8 mouse cellular contexts compared by ENCODE assay signal in genomic region chr8:122474951-122475560, GRCm38 (mm10). TPM values are rescaled to one million over a fixed set of nuclear protein-coding genes. Genes with fewer than 3 reads are reported as not detected.
DNase-seq lines count a peak whose midpoint lies in the region; ATAC-seq and TF ChIP-seq lines count a peak whose summit lies in the region.

No protein-coding gene starts in this region.

- DNase-seq in 416B (ENCODE audit: low read depth) (peak; percentile 64), CH12.LX (ENCODE audit: extremely low read depth) (peak; percentile 21)
- peak; percentile 43 to 57 for DNase-seq in cerebellum, adult 2 months
- peak; percentile 41 for DNase-seq in gastrocnemius, postnatal 10 days
- peak in 1 of 3 experiments; percentile 34 for DNase-seq in liver, embryonic 14.5 days (ENCODE audit: low read depth in 3 of 3, low spot score in 3 of 3)
- DNase-seq in layer of hippocampus, adult 11-12 months (ENCODE audit: low spot score): no peak

- peak overlapping the region; percentile 75 to 99 (median 94) for H3K4me3 ChIP-seq in CH12.LX (replicated peaks in 1 of 3; ENCODE audit: low read depth in 2 of 3, low read length in 2 of 3, poor library complexity in 1 of 3)
- H3K4me3 ChIP-seq in cerebellum, adult 2 months (replicated peaks; ENCODE audit: insufficient read depth, low read depth, low read length): peak overlapping the region; percentile 82
- H3K4me3 ChIP-seq in intestine, postnatal 0 days (ENCODE audit: low read depth, low read length): peak overlapping the region; percentile 84
- H3K4me3 ChIP-seq in liver, embryonic 14.5 days (ENCODE audit: insufficient read depth in 1 of 2, low read depth in 2 of 2, low read length in 2 of 2): peak overlapping the region; percentile 88 to 94
- peak overlapping the region; percentile 98 for H3K4me3 ChIP-seq in neural tube, embryonic 12.5 days

- ATAC-seq in intestine, postnatal 0 days: peak; percentile 19; the same call in 1 of the 2 replicates
- ATAC-seq in liver, embryonic 14.5 days (ENCODE audit: insufficient read depth): peak; percentile 42
- no peak; the same call in 1 of the 2 replicates for ATAC-seq in neural tube, embryonic 12.5 days (ENCODE audit: low FRiP score, low read depth)

- no peaks in the 10 kb centered on the region for H3K27me3 ChIP-seq in CH12.LX (replicated peaks)
- H3K27me3 ChIP-seq in cerebellum, adult 2 months (ENCODE audit: control insufficient read depth, insufficient read depth, low read length): no peaks in the 10 kb centered on the region
- H3K27me3 ChIP-seq in intestine, postnatal 0 days (replicated peaks; ENCODE audit: control insufficient read depth, insufficient read depth, low read length): no peaks in the 10 kb centered on the region
- H3K27me3 ChIP-seq in liver, embryonic 14.5 days (ENCODE audit: control insufficient read depth, insufficient read depth, low read length): no peaks in the 10 kb centered on the region
- H3K27me3 ChIP-seq in neural tube, embryonic 12.5 days (replicated peaks): no peaks in the 10 kb centered on the region

- peak overlapping the region; percentile 86 for H3K9ac ChIP-seq in CH12.LX (ENCODE audit: insufficient read depth, low read depth)
- peak overlapping the region; percentile 72 for H3K9ac ChIP-seq in intestine, postnatal 0 days (ENCODE audit: low read depth, low read length)
- peak overlapping the region; percentile 87 for H3K9ac ChIP-seq in liver, embryonic 14.5 days (replicated peaks)
- peak overlapping the region; percentile 94 for H3K9ac ChIP-seq in neural tube, embryonic 12.5 days

- in situ Hi-C loops in CH12.LX (cut with MboI; ENCODE audit: low pct_ligation_motif_present, low pct_unique_long_range_greater_than_20kb, low sequenced_read_pairs): no loop called here

- dilution Hi-C loops in CH12.LX (cut with MboI; ENCODE audit: extremely low pct_ligation_motif_present, extremely low pct_unique_long_range_greater_than_20kb, low sequenced_read_pairs): no loop called here

- peaks cover 17% of the 10 kb centered on the region for H3K79me2 ChIP-seq in CH12.LX (replicated peaks; ENCODE audit: control insufficient read depth, extremely low read depth, insufficient read depth, poor library complexity, severe bottlenecking)

- H3K9me3 ChIP-seq in CH12.LX (replicated peaks; ENCODE audit: low read length): no peaks in the 10 kb centered on the region
- H3K9me3 ChIP-seq in intestine, postnatal 0 days (ENCODE audit: control insufficient read depth): no peaks in the 10 kb centered on the region
- no peaks in the 10 kb centered on the region for H3K9me3 ChIP-seq in liver, embryonic 14.5 days (ENCODE audit: control insufficient read depth, low read length)
- no peaks in the 10 kb centered on the region for H3K9me3 ChIP-seq in neural tube, embryonic 12.5 days

- peaks cover 15 to 37% of the 10 kb centered on the region in 2 experiments for H3K4me1 ChIP-seq in CH12.LX (ENCODE audit: control insufficient read depth in 1 of 2, insufficient read depth in 2 of 2)
- H3K4me1 ChIP-seq in cerebellum, adult 2 months (ENCODE audit: control insufficient read depth, insufficient read depth, low read length): peaks cover 18% of the 10 kb centered on the region
- H3K4me1 ChIP-seq in intestine, postnatal 0 days (replicated peaks; ENCODE audit: control insufficient read depth, insufficient read depth, low read length): no peaks in the 10 kb centered on the region
- peaks cover 2 to 5% of the 10 kb centered on the region in 2 experiments for H3K4me1 ChIP-seq in liver, embryonic 14.5 days (replicated peaks; ENCODE audit: control insufficient read depth in 2 of 2, insufficient read depth in 2 of 2, low read length in 1 of 2)
- peaks cover 20% of the 10 kb centered on the region for H3K4me1 ChIP-seq in neural tube, embryonic 12.5 days

- no peak for TF ChIP-seq CTCF in CH12.LX (conservative IDR thresholded peaks at IDR 0.05 in 1 of 2, IDR thresholded peaks at IDR 0.05 in 1 of 2; ENCODE audit: low read depth in 2 of 2, low read length in 2 of 2)
- TF ChIP-seq CTCF in cerebellum, adult 2 months (IDR thresholded peaks at IDR 0.05; ENCODE audit: borderline replicate concordance, insufficient read depth, low read depth, low read length): no peak
- no peak for TF ChIP-seq CTCF in intestine, postnatal 0 days (IDR thresholded peaks at IDR 0.05; ENCODE audit: low read depth)
- TF ChIP-seq CTCF in liver, embryonic 14.5 days (IDR thresholded peaks at IDR 0.05; ENCODE audit: low read depth): no peak

- TF ChIP-seq POLR2A in CH12.LX (IDR thresholded peaks at IDR 0.05; ENCODE audit: low read depth, low read length): no peak
- no peak for TF ChIP-seq POLR2A in cerebellum, adult 2 months (IDR thresholded peaks at IDR 0.05; ENCODE audit: borderline replicate concordance, insufficient read depth, low read length)

- peaks cover 28 to 67% of the 10 kb centered on the region in 2 experiments for H3K36me3 ChIP-seq in CH12.LX (replicated peaks in 1 of 2; ENCODE audit: control insufficient read depth in 1 of 2, insufficient read depth in 1 of 2, low read length in 1 of 2)
- H3K36me3 ChIP-seq in intestine, postnatal 0 days (ENCODE audit: control insufficient read depth, insufficient read depth): peaks cover 21% of the 10 kb centered on the region; the same call in 1 of the 2 replicates
- H3K36me3 ChIP-seq in liver, embryonic 14.5 days (replicated peaks; ENCODE audit: control insufficient read depth, insufficient read depth, low read depth): no peaks in the 10 kb centered on the region; the same call in none of the 2 replicates
- peaks cover 44% of the 10 kb centered on the region for H3K36me3 ChIP-seq in neural tube, embryonic 12.5 days

- no peak for TF ChIP-seq EP300 in CH12.LX (IDR thresholded peaks at IDR 0.05; ENCODE audit: low read length)
- TF ChIP-seq EP300 in liver, embryonic 14.5 days (IDR thresholded peaks at IDR 0.05; ENCODE audit: low read depth): no peak

- 2% methylated on average over 16 of the region's 16 CpGs for WGBS in cerebellum, adult 2 months
- WGBS in intestine, postnatal 0 days: 6% methylated on average over 16 of the region's 16 CpGs
- WGBS in liver, embryonic 14.5 days (ENCODE audit: insufficient replicate concordance): 2% methylated on average over 16 of the region's 16 CpGs
- WGBS in neural tube, embryonic 12.5 days: 18% methylated on average over 16 of the region's 16 CpGs

- no peak for TF ChIP-seq RAD21 in CH12.LX (IDR thresholded peaks at IDR 0.05; ENCODE audit: low read depth, low read length)

- H3K4me2 ChIP-seq in CH12.LX (ENCODE audit: insufficient read depth, low read depth, poor library complexity, severe bottlenecking): peak overlapping the region; percentile 74
- H3K4me2 ChIP-seq in intestine, postnatal 0 days (replicated peaks; ENCODE audit: low read depth): peak overlapping the region; percentile 93
- H3K4me2 ChIP-seq in liver, embryonic 14.5 days (ENCODE audit: low read depth): peak overlapping the region; percentile 86
- H3K4me2 ChIP-seq in neural tube, embryonic 12.5 days (replicated peaks): peak overlapping the region; percentile 94

- H3K27ac ChIP-seq in CH12.LX (ENCODE audit: insufficient read depth, low read depth): no peak overlapping the region
- no peak overlapping the region for H3K27ac ChIP-seq in cerebellum, adult 2 months (ENCODE audit: insufficient read depth, low read length)
- H3K27ac ChIP-seq in intestine, postnatal 0 days (ENCODE audit: low read depth, low read length): no peak overlapping the region; the same call in 1 of the 2 replicates
- peak overlapping the region; percentile 32 for H3K27ac ChIP-seq in liver, embryonic 14.5 days
- H3K27ac ChIP-seq in neural tube, embryonic 12.5 days: no peak overlapping the region

RNA-seq across cellular contexts. Expression of gene Rnf166, which starts 0.8 kb away (rescaled TPM):
- 8.5 and 9.1 TPM in 2 replicates for total RNA-seq in CH12.LX (2012; rRNA removed)
- 6.5 and 7.7 TPM in 2 replicates for total RNA-seq in CH12.LX (2014; rRNA removed)
- polyA plus RNA-seq in CH12.LX (2012; ENCODE audit: insufficient read length, low read depth): 12.9 and 13.0 TPM in 2 replicates
- polyA plus RNA-seq in cerebellum, adult 2 months (2012; rRNA removed): 65.9 and 69.4 TPM in 2 replicates
- 10 to 100 TPM; 26.2 to 28.0 TPM for total RNA-seq in gastrocnemius, postnatal 10 days (2021)
- polyA plus RNA-seq in intestine, postnatal 0 days (2015; fragmentation: Nextera tagmentation; extraction: Ambion mirVana): 22.7 and 22.8 TPM in 2 replicates
- 10.0 and 12.6 TPM in 2 replicates for polyA plus RNA-seq in liver, embryonic 14.5 days (2012; rRNA removed)
- 8.7 and 9.3 TPM in 2 replicates for polyA plus RNA-seq in liver, embryonic 14.5 days (2014; fragmentation: Nextera tagmentation; extraction: Ambion mirVana)
- polyA plus RNA-seq in neural tube, embryonic 12.5 days (2016; fragmentation: Nextera tagmentation; extraction: Ambion mirVana): 34.6 and 39.7 TPM in 2 replicates

RNA-seq across cellular contexts. Expression of gene Ctu2, which starts 0.9 kb away (rescaled TPM):
- total RNA-seq in CH12.LX (2012; rRNA removed) (40.4 and 55.7 TPM in 2 replicates), CH12.LX (2014; rRNA removed) (23.8 and 27.9 TPM in 2 replicates)
- 63.1 and 80.6 TPM in 2 replicates for polyA plus RNA-seq in CH12.LX (2012; ENCODE audit: insufficient read length, low read depth)
- polyA plus RNA-seq in cerebellum, adult 2 months (2012; rRNA removed): 45.0 and 49.7 TPM in 2 replicates
- 10 to 100 TPM; 12.0 to 13.3 TPM for total RNA-seq in gastrocnemius, postnatal 10 days (2021)
- 22.4 and 26.4 TPM in 2 replicates for polyA plus RNA-seq in intestine, postnatal 0 days (2015; fragmentation: Nextera tagmentation; extraction: Ambion mirVana)
- polyA plus RNA-seq in liver, embryonic 14.5 days (2012; rRNA removed): 7.2 and 11.7 TPM in 2 replicates
- 13.9 and 16.8 TPM in 2 replicates for polyA plus RNA-seq in liver, embryonic 14.5 days (2014; fragmentation: Nextera tagmentation; extraction: Ambion mirVana)
- polyA plus RNA-seq in neural tube, embryonic 12.5 days (2016; fragmentation: Nextera tagmentation; extraction: Ambion mirVana): 65.0 and 67.1 TPM in 2 replicates

RNA-seq across cellular contexts. Expression of gene Snai3, which starts 14.5 kb away (rescaled TPM):
- total RNA-seq in CH12.LX (2012; rRNA removed) (0.47 and 1.0 TPM in 2 replicates), CH12.LX (2014; rRNA removed) (0.28 and 0.44 TPM in 2 replicates)
- 0.19 and 0.49 TPM in 2 replicates for polyA plus RNA-seq in CH12.LX (2012; ENCODE audit: insufficient read length, low read depth)
- polyA plus RNA-seq in cerebellum, adult 2 months (2012; rRNA removed): 0.13 TPM in 1 of 2 replicates, not detected in the other
- 1 to 10 TPM; 2.5 to 3.1 TPM for total RNA-seq in gastrocnemius, postnatal 10 days (2021)
- polyA plus RNA-seq in intestine, postnatal 0 days (2015; fragmentation: Nextera tagmentation; extraction: Ambion mirVana): 0.33 and 0.46 TPM in 2 replicates
- 0.16 and 0.23 TPM in 2 replicates for polyA plus RNA-seq in liver, embryonic 14.5 days (2012; rRNA removed)
- polyA plus RNA-seq in liver, embryonic 14.5 days (2014; fragmentation: Nextera tagmentation; extraction: Ambion mirVana): 0.30 and 0.41 TPM in 2 replicates
- not detected in 2 replicates for polyA plus RNA-seq in neural tube, embryonic 12.5 days (2016; fragmentation: Nextera tagmentation; extraction: Ambion mirVana)

RNA-seq across cellular contexts. Expression of gene Mvd, which starts 31.8 kb away (rescaled TPM):
- total RNA-seq in CH12.LX (2012; rRNA removed): 42.5 and 54.0 TPM in 2 replicates
- total RNA-seq in CH12.LX (2014; rRNA removed): 56.2 and 80.3 TPM in 2 replicates
- 47.3 and 50.3 TPM in 2 replicates for polyA plus RNA-seq in CH12.LX (2012; ENCODE audit: insufficient read length, low read depth)
- 43.6 and 45.2 TPM in 2 replicates for polyA plus RNA-seq in cerebellum, adult 2 months (2012; rRNA removed)
- 1 to 10 TPM; 6.9 to 7.9 TPM for total RNA-seq in gastrocnemius, postnatal 10 days (2021)
- 18.7 and 19.2 TPM in 2 replicates for polyA plus RNA-seq in intestine, postnatal 0 days (2015; fragmentation: Nextera tagmentation; extraction: Ambion mirVana)
- 21.6 and 23.3 TPM in 2 replicates for polyA plus RNA-seq in liver, embryonic 14.5 days (2012; rRNA removed)
- polyA plus RNA-seq in liver, embryonic 14.5 days (2014; fragmentation: Nextera tagmentation; extraction: Ambion mirVana): 15.3 and 17.2 TPM in 2 replicates
- 52.3 TPM in 2 replicates for polyA plus RNA-seq in neural tube, embryonic 12.5 days (2016; fragmentation: Nextera tagmentation; extraction: Ambion mirVana)

RNA-seq across cellular contexts. Expression of gene Cyba, which starts 42.3 kb away (rescaled TPM):
- total RNA-seq in CH12.LX (2012; rRNA removed) (978 and 1,119 TPM in 2 replicates), CH12.LX (2014; rRNA removed) (450 and 466 TPM in 2 replicates)
- polyA plus RNA-seq in CH12.LX (2012; ENCODE audit: insufficient read length, low read depth): 848 and 1,050 TPM in 2 replicates
- polyA plus RNA-seq in cerebellum, adult 2 months (2012; rRNA removed): 12.0 and 15.5 TPM in 2 replicates
- total RNA-seq in gastrocnemius, postnatal 10 days (2021): 10 to 100 TPM; 23.8 to 28.6 TPM
- 292 and 312 TPM in 2 replicates for polyA plus RNA-seq in intestine, postnatal 0 days (2015; fragmentation: Nextera tagmentation; extraction: Ambion mirVana)
- polyA plus RNA-seq in liver, embryonic 14.5 days (2012; rRNA removed): 71.3 and 74.6 TPM in 2 replicates
- 129 and 146 TPM in 2 replicates for polyA plus RNA-seq in liver, embryonic 14.5 days (2014; fragmentation: Nextera tagmentation; extraction: Ambion mirVana)
- 58.5 and 59.9 TPM in 2 replicates for polyA plus RNA-seq in neural tube, embryonic 12.5 days (2016; fragmentation: Nextera tagmentation; extraction: Ambion mirVana)
